Mouse (Mus musculus) lung, embryonic 14.5 days (tissue): Measurements from ENCODE around the gene Uqcrfs1. TPM values are rescaled to one million over a fixed set of nuclear protein-coding genes. Genes with fewer than 3 reads are reported as not detected.

ENCODE experiments used
- ATAC-seq: fragments of 200-750 bp; cut with Nextera tagmentation; 2 replicates; pipeline ENCODE4 v1.8.0; 2017; ENCODE audit warnings: mild to moderate bottlenecking, moderate TSS enrichment, moderate library complexity; ENCODE audit not compliant: insufficient read depth
- DNase-seq: peaks from one replicate; pipeline ENCODE4 v3.0.0-alpha.2; 2015
- H3K27ac ChIP-seq: fragments of 300-500 bp; sonication (generic); 2 replicates; pipeline ENCODE4 v1.5.1; 2014; ENCODE audit warnings: low read depth, mild to moderate bottlenecking, moderate library complexity
- H3K27me3 ChIP-seq: fragments of 300-500 bp; sonication (generic); 2 replicates; pipeline ENCODE4 v1.6.1; 2014; ENCODE audit warnings: low read length, control low read depth; ENCODE audit not compliant: insufficient read depth
- H3K36me3 ChIP-seq: fragments of 300-500 bp; sonication (generic); 2 replicates; pipeline ENCODE4 v1.6.1; 2014; ENCODE audit warnings: control low read depth; ENCODE audit not compliant: insufficient read depth
- H3K4me1 ChIP-seq: fragments of 300-500 bp; sonication (generic); 2 replicates; pipeline ENCODE4 v1.6.1; 2014; ENCODE audit warnings: antibody characterized with exemption, control low read depth; ENCODE audit not compliant: insufficient read depth
- H3K4me2 ChIP-seq: fragments of 300-500 bp; sonication (generic); 2 replicates; pipeline ENCODE4 v1.6.1; 2014; ENCODE audit warnings: mild to moderate bottlenecking
- H3K4me3 ChIP-seq: fragments of 300-500 bp; sonication (generic); 2 replicates; pipeline ENCODE4 v1.5.1; 2014; ENCODE audit warnings: low read depth, low read length
- H3K9ac ChIP-seq: fragments of 300-500 bp; sonication (generic); 2 replicates; pipeline ENCODE4 v1.6.1; 2014
- H3K9me3 ChIP-seq: fragments of 300-500 bp; sonication (generic); 2 replicates; pipeline ENCODE4 v1.6.1; 2016; ENCODE audit warnings: low read depth, low read length, control low read depth
- CTCF ChIP-seq: IDR thresholded peaks from 2 replicates; pipeline ENCODE4 v1.5.1; 2016; ENCODE audit warnings: antibody characterized with exemption, low read depth
- WGBS: fragments of 180-500 bp; shearing (Covaris S2); extraction: QIAGEN DNeasy Blood & Tissue Kit; methylation state at CpG from one replicate; pipeline ENCODE4 v1.1.7; 2014; 5-methylcytosine and 5-hydroxymethylcytosine counted together
- polyA plus RNA-seq: library from polyadenylated mRNA; unstranded; fragments of >200 nt; fragmentation: Nextera tagmentation; extraction: Ambion mirVana; gene quantifications from 2 replicates; pipeline ENCODE4 v1.2.1, GENCODE M21; 2014

Uqcrfs1 gene
- polyA plus RNA-seq, 1 experiment from 2014 or later, result 200 TPM

GRCm38 (mm10) chr13:30530761-30531160 lies 14.4 kb downstream of the Uqcrfs1 start:
- 0 out of 2 replicates have a peak, but pooled peaks have one; percentile 31 for ATAC-seq
- Histone ChIP-seq H3K27ac (no peak overlapping the region), H3K4me3 (no peak overlapping the region), H3K9me3 (no peaks in the 10 kb centered on the region), H3K9ac (no peak overlapping the region), H3K27me3 (no peaks in the 10 kb centered on the region), H3K36me3 (no peaks in the 10 kb centered on the region), H3K4me2 (no peak overlapping the region), H3K4me1 (no peaks in the 10 kb centered on the region)
- peak; percentile 96 for TF ChIP-seq CTCF
- 10% methylated on average over 5 of the region's 5 CpGs for WGBS
- peak; percentile 86 for DNase-seq

GRCm38 (mm10) chr13:30524961-30525360 lies 20.2 kb downstream of the Uqcrfs1 start:
- H3K36me3 ChIP-seq, result no peaks in the 10 kb centered on the region
- no peak for TF ChIP-seq CTCF
- H3K9ac ChIP-seq, result no peak overlapping the region
- ATAC-seq, result no peak; the same call in 1 of the 2 replicates
- H3K27ac ChIP-seq, result no peak overlapping the region
- H3K4me1 ChIP-seq, result no peaks in the 10 kb centered on the region
- no peak overlapping the region for H3K4me2 ChIP-seq
- peak; percentile 53 for DNase-seq
- H3K27me3 ChIP-seq, result no peaks in the 10 kb centered on the region
- H3K9me3 ChIP-seq, result no peaks in the 10 kb centered on the region
- no peak overlapping the region for H3K4me3 ChIP-seq
- 70% methylated on average over 8 of the region's 8 CpGs for WGBS

GRCm38 (mm10) chr13:30523971-30524370 lies 21.2 kb downstream of the Uqcrfs1 start:
- Histone ChIP-seq H3K9ac (no peak overlapping the region), H3K4me3 (no peak overlapping the region), H3K9me3 (no peaks in the 10 kb centered on the region), H3K36me3 (no peaks in the 10 kb centered on the region), H3K27me3 (no peaks in the 10 kb centered on the region), H3K4me1 (no peaks in the 10 kb centered on the region), H3K27ac (no peak overlapping the region), H3K4me2 (no peak overlapping the region)
- ATAC-seq, result no peak
- no peak for DNase-seq
- TF ChIP-seq CTCF, result no peak
- 79% methylated on average over 9 of the region's 9 CpGs for WGBS

DNA sequence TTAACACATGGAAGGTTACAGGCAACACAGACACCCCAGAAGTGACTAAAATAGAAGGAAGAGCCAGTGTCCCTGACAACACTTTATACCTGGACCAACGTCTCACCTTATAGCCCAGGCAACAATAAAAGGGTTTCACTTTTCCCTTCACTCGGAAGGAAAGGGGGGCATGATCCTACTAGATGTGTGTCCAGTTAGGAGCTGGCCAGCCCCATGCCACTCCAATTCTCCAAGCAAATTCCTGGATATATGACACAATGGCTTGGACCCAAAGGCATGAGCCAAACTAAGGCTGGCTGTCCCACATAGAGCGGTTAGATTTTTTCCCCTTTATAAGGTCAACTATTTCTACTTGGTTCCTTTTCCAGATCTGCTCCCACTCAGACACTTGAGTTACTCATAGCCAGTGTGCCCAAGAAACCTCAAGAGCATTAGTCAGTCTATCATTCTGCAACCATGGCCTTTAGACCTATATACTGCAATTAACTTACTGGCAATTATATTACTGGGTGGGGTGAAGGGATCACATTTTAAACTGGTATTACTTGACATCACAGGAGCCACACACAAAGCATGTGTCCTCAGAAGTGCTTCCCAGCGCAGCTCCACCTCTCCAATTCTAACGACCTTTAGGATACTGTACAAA lies 21.8 kb downstream of the Uqcrfs1 start:
- no peak for TF ChIP-seq CTCF
- WGBS, result 86% methylated on average over 5 of the region's 5 CpGs
- H3K27ac ChIP-seq, result no peak overlapping the region
- no peak overlapping the region for H3K4me3 ChIP-seq
- no peak for ATAC-seq
- H3K4me1 ChIP-seq, result no peaks in the 10 kb centered on the region
- H3K27me3 ChIP-seq, result no peaks in the 10 kb centered on the region
- no peak overlapping the region for H3K9ac ChIP-seq
- H3K4me2 ChIP-seq, result no peak overlapping the region
- no peaks in the 10 kb centered on the region for H3K36me3 ChIP-seq
- H3K9me3 ChIP-seq, result no peaks in the 10 kb centered on the region
- DNase-seq, result no peak

DNA sequence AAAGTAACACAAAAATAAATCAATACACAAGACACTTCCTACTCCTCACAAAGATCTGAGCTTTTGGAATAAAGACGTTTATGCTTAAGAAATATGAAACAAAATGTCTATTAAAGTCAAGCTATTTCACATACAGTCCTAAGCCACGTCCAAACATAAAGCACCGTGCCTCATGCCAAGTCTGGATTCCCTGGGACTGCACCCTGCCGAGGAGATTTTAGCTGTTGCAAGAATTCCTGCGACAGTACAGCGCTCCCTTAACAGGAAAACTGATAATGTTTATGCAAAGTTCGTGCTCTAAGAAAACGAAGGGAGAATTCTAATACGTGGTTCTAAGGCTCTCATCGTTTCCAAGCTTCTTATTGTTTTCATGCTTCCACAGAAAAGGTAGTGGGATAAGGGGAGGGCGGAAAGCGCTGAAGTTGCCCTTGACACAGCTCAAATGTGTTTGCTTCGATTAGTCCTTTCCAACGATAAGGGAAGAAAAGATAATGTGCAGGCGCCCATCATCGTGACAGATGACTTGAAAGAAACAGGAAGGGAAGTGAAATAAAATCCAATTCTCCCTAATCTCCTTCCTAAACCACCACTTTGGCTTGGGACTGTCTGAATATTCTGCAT lies 23.8 kb downstream of the Uqcrfs1 start:
- TF ChIP-seq CTCF, result no peak
- Histone ChIP-seq H3K9ac (no peak overlapping the region), H3K36me3 (no peaks in the 10 kb centered on the region), H3K27me3 (no peaks in the 10 kb centered on the region), H3K4me1 (no peaks in the 10 kb centered on the region), H3K4me3 (no peak overlapping the region; the same call in 1 of the 2 replicates), H3K9me3 (no peaks in the 10 kb centered on the region), H3K27ac (no peak overlapping the region), H3K4me2 (peak overlapping the region; percentile 21)
- ATAC-seq (no peak), DNase-seq (peak; percentile 56)
- WGBS, result 47% methylated on average over 16 of the region's 16 CpGs

DNA sequence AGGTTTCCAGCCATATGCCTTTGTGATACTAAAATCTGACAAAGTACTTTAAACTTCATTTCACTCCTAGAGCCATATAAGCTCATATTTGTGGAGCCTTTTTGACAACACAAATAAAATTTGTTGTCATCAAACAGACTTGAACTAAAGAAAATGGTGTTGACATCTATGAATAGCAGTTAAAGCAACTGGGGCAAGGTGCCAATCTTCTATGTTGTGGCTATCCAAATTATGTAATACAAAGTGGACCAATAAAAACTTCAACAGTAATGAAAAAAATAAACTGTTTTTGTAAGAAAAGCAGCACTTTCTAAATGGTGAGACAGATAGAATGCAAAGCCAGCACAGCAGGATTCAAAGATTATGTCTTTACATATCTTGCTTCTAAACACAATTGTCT lies 27.0 kb downstream of the Uqcrfs1 start:
- Histone ChIP-seq H3K27ac (no peak overlapping the region), H3K27me3 (no peaks in the 10 kb centered on the region), H3K4me1 (no peaks in the 10 kb centered on the region), H3K36me3 (no peaks in the 10 kb centered on the region), H3K4me2 (no peak overlapping the region), H3K4me3 (no peak overlapping the region), H3K9ac (no peak overlapping the region), H3K9me3 (no peaks in the 10 kb centered on the region)
- DNase-seq (peak; percentile 79), ATAC-seq (no peak)
- no peak for TF ChIP-seq CTCF

DNA sequence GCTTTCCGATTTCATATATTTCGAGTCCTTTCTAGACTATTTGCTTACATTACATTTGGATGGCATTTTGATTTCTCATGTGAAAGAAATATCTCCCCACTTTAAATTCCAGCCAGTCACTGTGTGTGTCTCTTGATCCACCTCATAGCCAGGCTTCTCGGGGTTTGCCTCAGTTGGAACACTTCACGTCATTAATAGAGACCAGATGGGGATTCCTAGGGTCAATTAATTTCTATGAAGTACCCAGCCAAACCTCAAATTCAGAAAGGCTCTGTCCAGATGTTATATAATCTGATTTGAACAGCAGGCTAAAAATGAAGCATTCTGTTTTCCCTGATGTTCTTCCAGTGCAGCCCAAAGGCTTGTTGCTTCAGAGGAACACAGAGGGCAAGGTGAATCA lies 37.5 kb downstream of the Uqcrfs1 start:
- Histone ChIP-seq H3K4me2 (no peak overlapping the region), H3K4me1 (no peaks in the 10 kb centered on the region), H3K9ac (no peak overlapping the region), H3K4me3 (no peak overlapping the region), H3K9me3 (no peaks in the 10 kb centered on the region), H3K27ac (no peak overlapping the region), H3K36me3 (no peaks in the 10 kb centered on the region), H3K27me3 (no peaks in the 10 kb centered on the region)
- no peak for ATAC-seq
- TF ChIP-seq CTCF, result no peak
- WGBS, result 68% methylated on average over 4 of the region's 4 CpGs
- no peak for DNase-seq
